Mouse (Mus musculus) forebrain, embryonic 12.5 days (tissue): ENCODE data around the gene Lemd2. TPM values are rescaled to one million over a fixed set of nuclear protein-coding genes. Genes with fewer than 3 reads are reported as not detected.

Experiments used
- ATAC-seq: fragments of 200-750 bp; cut with Nextera tagmentation; 2 replicates; pipeline ENCODE4 v1.8.0; 2017; ENCODE audit warnings: moderate TSS enrichment; ENCODE audit not compliant: low FRiP score
- H3K27ac ChIP-seq: fragments of 300-500 bp; sonication (generic); 2 replicates; pipeline ENCODE4 v1.5.1; 2016; ENCODE audit warnings: mild to moderate bottlenecking
- H3K27me3 ChIP-seq: fragments of 300-500 bp; sonication (generic); 2 replicates; pipeline ENCODE4 v1.6.1; 2016; ENCODE audit warnings: mild to moderate bottlenecking
- H3K36me3 ChIP-seq: fragments of 300-500 bp; sonication (generic); replicated peaks from 2 replicates; pipeline ENCODE4 v1.6.1; 2016; ENCODE audit warnings: mild to moderate bottlenecking
- H3K4me1 ChIP-seq: fragments of 300-500 bp; sonication (generic); 2 replicates; pipeline ENCODE4 v1.6.1; 2016
- H3K4me2 ChIP-seq: fragments of 300-500 bp; sonication (generic); 2 replicates; pipeline ENCODE4 v1.6.1; 2016; ENCODE audit warnings: mild to moderate bottlenecking, moderate library complexity
- H3K4me3 ChIP-seq: fragments of 300-500 bp; sonication (generic); replicated peaks from 2 replicates; pipeline ENCODE4 v1.5.1; 2016; ENCODE audit warnings: mild to moderate bottlenecking
- H3K9ac ChIP-seq: fragments of 300-500 bp; sonication (generic); 2 replicates; pipeline ENCODE4 v1.6.1; 2016; ENCODE audit warnings: mild to moderate bottlenecking
- H3K9me3 ChIP-seq: fragments of 300-500 bp; sonication (generic); 2 replicates; pipeline ENCODE4 v1.6.1; 2016
- WGBS: fragments of 180-500 bp; shearing (Covaris S2); methylation state at CpG from one replicate; pipeline ENCODE4 v1.1.7; 2016; 5-methylcytosine and 5-hydroxymethylcytosine counted together
- polyA plus RNA-seq: library from polyadenylated mRNA; unstranded; fragments of >200 nt; fragmentation: Nextera tagmentation; extraction: Ambion mirVana; gene quantifications from 2 replicates; pipeline ENCODE4 v1.2.1, GENCODE M21; 2016

The Lemd2 gene
- polyA plus RNA-seq, 1 experiment from 2014 or later = 30.8 TPM

GRCm38 (mm10) chr17:27146323-27146923, 57.8 kb downstream of the Lemd2 start:
- H3K4me3 ChIP-seq = no peak overlapping the region
- no peak overlapping the region for H3K4me2 ChIP-seq
- H3K4me1 ChIP-seq = peaks cover 22% of the 10 kb centered on the region

DNA sequence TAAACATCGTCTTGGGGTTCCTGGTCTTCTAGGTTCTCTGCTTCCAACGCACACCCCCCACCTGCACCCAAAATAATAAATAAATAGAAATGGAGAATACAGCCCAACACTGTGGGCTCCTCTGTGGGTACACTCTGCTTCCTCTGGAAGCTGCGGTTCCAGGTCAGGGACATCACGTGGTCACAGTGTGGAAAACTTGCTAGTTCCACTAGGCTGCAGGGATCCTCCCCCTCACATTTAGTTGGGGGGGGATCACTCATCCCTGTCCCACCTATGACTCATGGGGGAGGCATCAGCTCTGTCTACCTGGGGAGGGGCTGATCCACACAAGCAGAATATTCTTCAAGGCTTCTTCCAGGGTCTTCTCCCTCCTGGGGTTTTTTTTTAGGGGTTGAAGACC, 60.1 kb downstream of the Lemd2 start:
- H3K9ac ChIP-seq = 0 out of 2 replicates have a peak overlapping the region, but pooled peaks have one; percentile 21
- peaks cover 39% of the 10 kb centered on the region for H3K4me1 ChIP-seq
- H3K4me2 ChIP-seq = no peak overlapping the region
- ATAC-seq = no peak
- no peak overlapping the region for H3K4me3 ChIP-seq
- H3K36me3 ChIP-seq = no peaks in the 10 kb centered on the region
- H3K27ac ChIP-seq = no peak overlapping the region
- H3K9me3 ChIP-seq = no peaks in the 10 kb centered on the region
- 0 out of 2 replicates have a peak, but pooled peaks cover 4% of the 10 kb centered on the region for H3K27me3 ChIP-seq
- WGBS = 81% methylated on average over 4 of the region's 4 CpGs

More at GRCm38 (mm10) chr17:27146323-27146923, 57.8 kb downstream of the Lemd2 start:
- 36% methylated on average over 8 of the region's 8 CpGs for WGBS
- Histone ChIP-seq H3K36me3 (no peaks in the 10 kb centered on the region), H3K27ac (no peak overlapping the region), H3K27me3 (no peaks in the 10 kb centered on the region), H3K9ac (no peak overlapping the region), H3K9me3 (no peaks in the 10 kb centered on the region)
- ATAC-seq = no peak

- WGBS = 53% methylated on average over 10 of the region's 10 CpGs
- H3K27ac ChIP-seq = no peak overlapping the region
- H3K27me3 ChIP-seq = 0 out of 2 replicates have a peak, but pooled peaks cover 4% of the 10 kb centered on the region
- no peak overlapping the region for H3K4me2 ChIP-seq
- H3K9me3 ChIP-seq = no peaks in the 10 kb centered on the region
- H3K36me3 ChIP-seq = no peaks in the 10 kb centered on the region
- ATAC-seq = no peak
- H3K9ac ChIP-seq = no peak overlapping the region
- H3K4me1 ChIP-seq = peaks cover 39% of the 10 kb centered on the region
- H3K4me3 ChIP-seq = no peak overlapping the region
Measured at GRCm38 (mm10) chr17:27141971-27142450, 62.3 kb downstream of the Lemd2 start.

DNA sequence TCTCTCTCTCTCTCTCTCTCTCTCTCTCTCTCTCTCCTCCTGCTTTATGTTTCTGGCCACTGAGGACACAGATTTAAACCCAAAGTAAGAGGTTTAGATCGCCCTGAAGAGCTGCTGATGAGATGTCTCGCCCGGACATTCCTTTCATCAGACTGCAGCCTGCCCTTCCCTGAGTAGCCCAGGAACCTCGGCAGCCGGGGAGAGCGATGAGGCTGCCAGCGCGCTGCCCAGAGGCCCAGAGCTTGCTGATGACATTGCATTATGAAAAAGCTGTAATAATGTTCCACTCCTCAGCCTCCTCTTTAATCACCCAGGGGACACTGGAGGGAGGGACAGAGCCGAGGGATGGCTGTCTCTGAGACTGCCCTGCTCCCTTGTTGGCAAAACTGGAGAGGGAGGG, 64.0 kb downstream of the Lemd2 start:
- no peaks in the 10 kb centered on the region for H3K36me3 ChIP-seq
- H3K4me2 ChIP-seq = no peak overlapping the region; the same call in 1 of the 2 replicates
- no peak overlapping the region for H3K4me3 ChIP-seq
- peaks cover 34% of the 10 kb centered on the region for H3K4me1 ChIP-seq
- H3K27ac ChIP-seq = no peak overlapping the region
- no peaks in the 10 kb centered on the region for H3K9me3 ChIP-seq
- ATAC-seq = no peak
- H3K27me3 ChIP-seq = peaks cover 14% of the 10 kb centered on the region; the same call in 1 of the 2 replicates
- 51% methylated on average over 9 of the region's 9 CpGs for WGBS
- no peak overlapping the region for H3K9ac ChIP-seq

Other genes starting within 250 kb of the Lemd2 start
- 18.9 and 20.0 TPM in 2 replicates for gene Zbtb9, start 231.3 kb downstream of the Lemd2 start, polyA plus RNA-seq
- gene Bak1, start 175.5 kb downstream of the Lemd2 start, polyA plus RNA-seq = 3.0 and 3.1 TPM in 2 replicates
- gene Itpr3, start 147.2 kb downstream of the Lemd2 start, polyA plus RNA-seq = 1.6 and 3.3 TPM in 2 replicates
- gene Uqcc2, start 70.6 kb downstream of the Lemd2 start, polyA plus RNA-seq = 274 and 306 TPM in 2 replicates
- 0.13 TPM in 1 of 2 replicates, not detected in the other for gene Ip6k3, start 36.7 kb downstream of the Lemd2 start, polyA plus RNA-seq